Mouse (Mus musculus) liver, embryonic 16.5 days (tissue): Measurements from ENCODE around the gene Tatdn2. TPM values are rescaled to one million over a fixed set of nuclear protein-coding genes. Genes with fewer than 3 reads are reported as not detected.
A peak's percentile ranks its signal among the peaks of the same experiment; 100 is the strongest.

Experiments used
- ATAC-seq: fragments of 200-750 bp; cut with Nextera tagmentation; 2 replicates; pipeline ENCODE4 v1.8.0; 2017; ENCODE audit warnings: low read depth, mild to moderate bottlenecking, moderate number of reproducible peaks, moderate library complexity
- H3K27ac ChIP-seq: fragments of 300-500 bp; sonication (generic); 2 replicates; pipeline ENCODE4 v1.5.1; 2014; ENCODE audit warnings: mild to moderate bottlenecking, low read length
- H3K27me3 ChIP-seq: fragments of 300-500 bp; sonication (generic); 2 replicates; pipeline ENCODE4 v1.6.1; 2014; ENCODE audit warnings: low read depth, low read length, mixed read lengths; ENCODE audit not compliant: control insufficient read depth, insufficient read depth
- H3K36me3 ChIP-seq: fragments of 300-500 bp; sonication (generic); 2 replicates; pipeline ENCODE4 v1.6.1; 2014; ENCODE audit warnings: mild to moderate bottlenecking; ENCODE audit not compliant: control insufficient read depth, insufficient read depth
- H3K4me1 ChIP-seq: fragments of 300-500 bp; sonication (generic); 2 replicates; pipeline ENCODE4 v1.6.1; 2014; ENCODE audit warnings: low read depth, low read length, mixed read lengths; ENCODE audit not compliant: control insufficient read depth
- H3K4me2 ChIP-seq: fragments of 300-500 bp; sonication (generic); 2 replicates; pipeline ENCODE4 v1.6.1; 2014; ENCODE audit warnings: low read depth, low read length, mixed read lengths
- H3K4me3 ChIP-seq: fragments of 300-500 bp; sonication (generic); 2 replicates; pipeline ENCODE4 v1.5.1; 2014; ENCODE audit warnings: low read depth, mild to moderate bottlenecking, low read length
- H3K9ac ChIP-seq: fragments of 300-500 bp; sonication (generic); 2 replicates; pipeline ENCODE4 v1.6.1; 2014; ENCODE audit warnings: low read depth, low read length
- H3K9me3 ChIP-seq: fragments of 300-500 bp; sonication (generic); replicated peaks from 2 replicates; pipeline ENCODE4 v1.6.1; 2016; ENCODE audit warnings: low read length; ENCODE audit not compliant: control insufficient read depth
- WGBS: fragments of 180-500 bp; shearing (Covaris S2); extraction: QIAGEN DNeasy Blood & Tissue Kit; methylation state at CpG from one replicate; pipeline ENCODE4 v1.1.7; 2014; ENCODE audit not compliant: insufficient replicate concordance; 5-methylcytosine and 5-hydroxymethylcytosine counted together
- polyA plus RNA-seq: library from polyadenylated mRNA; unstranded; fragments of >200 nt; fragmentation: Nextera tagmentation; extraction: Ambion mirVana; gene quantifications from 2 replicates; pipeline ENCODE4 v1.2.1, GENCODE M21; 2015

Tatdn2 gene
- polyA plus RNA-seq, 1 experiment from 2014 or later: 0.40 TPM

DNA sequence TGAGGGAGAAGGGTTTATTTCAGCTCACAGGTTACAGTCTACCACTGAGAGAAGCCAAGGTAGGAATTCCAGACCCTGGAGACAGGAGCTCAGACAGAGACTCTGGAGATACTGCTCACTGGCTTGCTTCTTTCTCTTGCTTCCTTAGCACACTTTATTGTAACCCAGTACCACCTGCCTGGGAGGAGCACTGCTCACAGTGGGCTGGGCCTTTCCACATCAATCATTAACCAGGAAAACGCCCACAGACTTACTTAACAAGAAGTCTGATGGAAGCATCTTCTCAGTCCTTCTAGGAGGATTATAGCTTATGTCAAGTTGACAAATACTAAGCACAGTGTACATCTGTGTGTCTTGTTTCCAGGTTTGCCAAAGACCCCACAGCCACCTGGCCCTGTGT is 17.9 kb downstream of the Tatdn2 start:
- H3K9me3 ChIP-seq: no peaks in the 10 kb centered on the region
- no peak for ATAC-seq
- peaks cover 10% of the 10 kb centered on the region for H3K4me1 ChIP-seq
- H3K4me2 ChIP-seq: no peak overlapping the region
- H3K27me3 ChIP-seq: no peaks in the 10 kb centered on the region
- no peak overlapping the region for H3K4me3 ChIP-seq
- 39% methylated on average over 1 of the region's 1 CpGs for WGBS
- no peak overlapping the region for H3K27ac ChIP-seq
- H3K9ac ChIP-seq: no peak overlapping the region
- H3K36me3 ChIP-seq: peaks cover 65% of the 10 kb centered on the region

DNA sequence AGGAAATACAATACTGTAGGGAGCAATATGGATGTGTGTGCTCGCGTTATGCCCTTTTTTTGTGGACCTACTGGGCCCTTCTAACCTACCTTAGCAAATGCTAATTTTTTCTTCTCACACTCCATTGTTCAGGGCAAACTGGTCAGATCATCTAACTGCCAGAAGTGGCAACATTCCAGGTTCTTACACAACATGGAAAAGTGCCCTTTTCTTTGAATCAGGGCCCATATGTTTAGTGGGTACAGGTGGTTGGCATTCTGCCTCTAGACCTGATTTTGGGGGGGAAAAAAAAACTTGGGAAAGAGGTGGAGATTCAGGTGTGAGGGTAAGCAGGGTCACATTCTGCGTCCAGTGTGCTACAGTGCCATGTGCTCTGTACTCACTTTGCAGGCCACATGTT is 20.7 kb downstream of the Tatdn2 start:
- H3K36me3 ChIP-seq: peaks cover 40% of the 10 kb centered on the region
- no peak overlapping the region for H3K9ac ChIP-seq
- ATAC-seq: no peak
- H3K4me2 ChIP-seq: no peak overlapping the region
- peaks cover 18% of the 10 kb centered on the region for H3K4me1 ChIP-seq
- H3K27me3 ChIP-seq: no peaks in the 10 kb centered on the region
- H3K27ac ChIP-seq: no peak overlapping the region
- no peaks in the 10 kb centered on the region for H3K9me3 ChIP-seq
- WGBS: 77% methylated on average over 3 of the region's 3 CpGs
- H3K4me3 ChIP-seq: no peak overlapping the region

DNA sequence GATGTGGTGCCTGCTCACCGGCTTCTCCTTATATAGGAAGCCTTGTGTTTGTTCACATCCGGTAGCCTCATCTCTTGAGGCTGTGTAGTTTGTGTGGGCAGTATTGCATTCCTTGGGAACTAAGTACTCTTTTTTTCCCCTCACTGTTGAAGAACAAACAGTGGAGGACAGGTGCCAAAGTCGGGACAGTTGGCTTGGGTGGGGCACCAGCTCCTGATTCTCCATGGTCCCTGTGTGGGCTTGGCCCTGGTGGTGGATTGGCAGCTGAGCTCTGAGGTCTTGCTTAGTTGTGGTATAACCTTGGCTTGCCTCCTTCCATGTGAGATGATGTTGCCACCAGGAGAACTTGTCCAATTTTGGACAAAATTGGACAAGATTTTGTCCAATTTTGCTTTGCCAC is 23.0 kb downstream of the Tatdn2 start, which contains the start of gene Ghrl:
Gene Ghrl, minus strand, starts transcription at position 3 of the 400 bp plus-strand sequence.
- Histone ChIP-seq H3K27me3 (no peaks in the 10 kb centered on the region), H3K4me1 (peaks cover 10% of the 10 kb centered on the region), H3K27ac (peak within 1 kb of the TSS; percentile 59), H3K36me3 (peaks cover 30% of the 10 kb centered on the region), H3K9ac (no peak within 1 kb of the TSS), H3K4me2 (no peak within 1 kb of the TSS), H3K4me3 (no peak within 1 kb of the TSS), H3K9me3 (no peaks in the 10 kb centered on the region)
- no peak for ATAC-seq
- WGBS: 72% methylated on average over 3 of the region's 3 CpGs

DNA sequence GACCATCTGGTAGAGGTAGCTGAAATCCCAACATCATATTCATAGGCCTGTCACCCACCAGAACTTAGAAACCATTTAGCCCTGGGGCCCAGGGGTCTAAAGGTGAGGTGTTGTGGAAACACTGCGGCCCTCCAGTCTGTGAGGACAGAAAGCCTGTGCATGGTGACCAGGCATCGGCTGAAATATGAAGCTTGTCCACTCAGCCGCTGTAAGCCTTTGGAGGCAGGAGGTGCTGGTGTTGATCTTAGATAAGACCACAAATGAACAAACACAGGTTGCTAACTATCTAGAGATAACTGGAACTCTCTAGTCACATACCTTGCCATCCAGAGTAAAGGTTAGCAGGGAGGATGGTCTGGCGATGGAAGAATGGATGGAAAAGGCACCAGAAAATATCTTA is 24.2 kb downstream of the Tatdn2 start:
- H3K9me3 ChIP-seq: no peaks in the 10 kb centered on the region
- ATAC-seq: peak; percentile 81

DNA sequence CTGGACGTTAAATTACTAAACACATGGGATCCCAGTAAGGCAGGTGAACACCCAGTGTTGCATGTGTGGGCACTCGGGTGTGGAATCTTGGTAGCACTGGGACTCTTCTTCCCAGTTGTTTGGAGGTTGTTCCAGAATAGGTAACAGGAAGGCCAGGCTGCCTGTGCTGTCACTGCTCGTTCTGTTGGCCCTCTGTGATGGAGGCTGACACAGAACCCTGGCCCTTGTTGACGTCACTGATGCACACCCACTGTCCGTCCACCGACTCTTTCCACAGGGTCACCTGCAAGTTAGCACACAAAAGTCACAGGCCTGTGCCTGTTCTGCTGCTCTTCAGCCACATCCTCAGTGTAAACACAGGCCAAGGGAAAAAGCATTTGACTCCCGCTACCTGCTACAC is 31.3 kb downstream of the Tatdn2 start:
- no peaks in the 10 kb centered on the region for H3K4me1 ChIP-seq
- H3K27me3 ChIP-seq: no peaks in the 10 kb centered on the region
- no peak overlapping the region for H3K27ac ChIP-seq
- no peak overlapping the region for H3K4me2 ChIP-seq
- no peak overlapping the region for H3K9ac ChIP-seq
- H3K36me3 ChIP-seq: peaks cover 61% of the 10 kb centered on the region
- H3K9me3 ChIP-seq: no peaks in the 10 kb centered on the region
- ATAC-seq: no peak
- 71% methylated on average over 7 of the region's 7 CpGs for WGBS
- no peak overlapping the region for H3K4me3 ChIP-seq

More for the DNA sequence above, 24.2 kb downstream of the Tatdn2 start:
- Histone ChIP-seq H3K4me2 (no peak overlapping the region), H3K9ac (no peak overlapping the region), H3K27ac (peak overlapping the region; percentile 59), H3K4me3 (no peak overlapping the region), H3K4me1 (peaks cover 10% of the 10 kb centered on the region), H3K27me3 (no peaks in the 10 kb centered on the region), H3K36me3 (peaks cover 27% of the 10 kb centered on the region)
- 69% methylated on average over 4 of the region's 4 CpGs for WGBS

DNA sequence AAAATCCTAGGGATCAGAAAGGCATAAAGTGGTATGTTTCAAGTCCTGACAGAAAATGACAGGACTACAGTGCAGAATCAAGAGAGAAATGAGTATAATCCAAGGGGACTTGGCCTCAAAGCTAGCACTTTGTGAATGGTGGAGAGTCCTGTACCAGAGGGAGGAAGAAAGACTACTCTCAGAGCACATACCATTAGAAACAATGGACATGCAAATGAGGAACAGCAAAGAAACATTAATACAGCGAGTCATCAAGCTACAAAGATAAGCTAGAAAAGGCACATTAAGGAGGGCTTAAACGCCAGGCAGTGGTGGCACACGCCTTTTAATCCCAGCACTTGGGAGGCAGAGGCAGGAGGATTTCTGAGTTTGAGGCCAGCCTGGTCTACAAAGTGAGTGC is 34.4 kb downstream of the Tatdn2 start:
- no peak overlapping the region for H3K27ac ChIP-seq

DNA sequence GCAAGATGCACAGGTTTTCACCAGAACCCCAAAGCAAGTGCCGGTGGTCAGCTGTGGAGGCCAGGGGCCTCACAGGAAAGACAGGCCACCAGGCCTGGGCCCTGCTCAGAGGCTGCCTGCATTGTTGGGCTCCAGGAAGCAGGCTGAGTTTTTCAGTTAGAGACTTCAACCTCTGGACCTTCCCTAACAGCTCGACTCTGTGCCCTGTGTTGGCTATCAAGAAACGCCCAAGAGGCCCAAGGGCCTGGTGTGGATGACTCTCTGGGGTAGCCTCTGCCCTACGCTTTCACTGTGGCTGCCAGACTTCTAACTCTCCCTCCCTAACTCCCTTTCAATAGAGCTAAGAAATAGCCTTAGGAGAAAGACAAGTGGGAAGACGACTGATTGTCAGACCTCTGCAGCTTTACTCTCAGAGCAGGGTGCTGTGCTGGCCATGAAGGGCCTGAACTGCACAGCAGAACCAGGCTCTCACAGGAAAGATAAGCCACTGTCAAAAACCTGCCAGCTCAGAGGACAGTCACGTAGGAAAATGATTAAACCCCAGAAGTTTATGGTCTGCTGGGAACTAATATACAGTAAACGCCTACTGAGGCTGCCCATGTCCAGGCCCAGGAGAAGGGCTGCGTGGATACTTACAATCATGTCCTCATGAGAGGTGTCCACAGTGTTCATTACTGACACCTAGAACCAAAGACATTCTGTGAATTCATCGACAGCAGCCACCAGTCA is 40.6 kb downstream of the Tatdn2 start:
- H3K4me2 ChIP-seq: no peak overlapping the region

More for the DNA sequence above, 34.4 kb downstream of the Tatdn2 start:
- no peak for ATAC-seq
- WGBS: 77% methylated on average over 3 of the region's 3 CpGs
- Histone ChIP-seq H3K4me2 (no peak overlapping the region), H3K9me3 (no peaks in the 10 kb centered on the region), H3K4me1 (no peaks in the 10 kb centered on the region), H3K9ac (no peak overlapping the region), H3K36me3 (peaks cover 65% of the 10 kb centered on the region), H3K27me3 (no peaks in the 10 kb centered on the region), H3K4me3 (no peak overlapping the region)

DNA sequence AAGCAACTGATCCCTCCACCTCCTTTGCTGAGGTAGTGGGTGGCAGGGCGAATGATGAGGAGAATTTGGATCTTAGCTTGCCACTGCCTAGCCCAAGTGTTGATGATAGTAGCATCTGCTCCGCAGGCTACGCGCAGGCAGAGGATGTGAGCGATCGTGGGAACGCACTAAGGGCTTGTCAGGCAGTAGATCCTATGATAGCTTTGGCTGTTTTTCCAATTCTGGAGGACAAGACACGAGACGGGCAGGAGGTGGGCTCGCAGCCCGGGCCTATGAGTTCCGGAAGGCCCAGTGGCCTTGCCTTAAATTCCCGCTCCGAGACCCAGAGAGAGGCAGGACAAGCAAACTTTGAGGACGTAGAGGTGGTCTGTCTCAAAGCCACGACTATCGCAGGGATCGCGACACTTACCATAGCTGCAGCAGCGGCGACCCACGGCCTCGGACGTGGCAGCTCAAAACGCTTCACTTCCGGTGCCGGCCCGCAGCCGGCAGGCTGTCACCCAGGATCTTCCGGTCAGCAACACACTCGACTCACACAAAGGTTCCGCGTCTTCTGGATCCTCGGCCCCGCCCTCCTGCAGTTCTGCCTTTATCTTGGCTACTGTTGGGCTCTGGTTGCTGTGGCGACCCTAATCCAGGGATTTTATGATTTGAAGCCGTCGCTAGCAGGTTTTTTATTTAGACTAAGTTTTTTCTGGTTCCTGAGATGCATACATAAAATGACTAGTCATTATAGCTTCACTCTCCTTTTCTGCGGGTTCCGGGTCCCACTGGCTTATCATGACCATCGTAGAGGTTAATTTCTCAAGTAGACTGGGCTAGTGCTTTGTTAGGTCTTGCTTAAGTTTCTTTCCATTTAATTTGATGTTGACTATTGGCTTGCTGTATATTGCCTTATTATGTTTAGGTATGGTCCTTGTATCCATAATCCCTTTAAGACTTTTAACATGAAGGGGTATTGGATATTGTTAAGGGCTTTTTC is 43.7 kb downstream of the Tatdn2 start, which contains the start of gene Sec13:
Gene Sec13, minus strand, starts transcription at position 508 of the 982 bp plus-strand sequence.
- Histone ChIP-seq H3K9me3 (no peaks in the 10 kb centered on the region), H3K9ac (peak within 1 kb of the TSS; percentile 86), H3K4me3 (peak within 1 kb of the TSS; percentile 85), H3K4me1 (peaks cover 12% of the 10 kb centered on the region), H3K27me3 (no peaks in the 10 kb centered on the region), H3K4me2 (peak within 1 kb of the TSS; percentile 63), H3K36me3 (peaks cover 7% of the 10 kb centered on the region), H3K27ac (peak within 1 kb of the TSS; percentile 33; the same call in 1 of the 2 replicates)
- peak; percentile 82 for ATAC-seq
- WGBS: 5% methylated on average over 41 of the region's 41 CpGs

More for the DNA sequence above, 40.6 kb downstream of the Tatdn2 start:
- no peaks in the 10 kb centered on the region for H3K9me3 ChIP-seq
- H3K27ac ChIP-seq: no peak overlapping the region
- no peak overlapping the region for H3K9ac ChIP-seq
- H3K36me3 ChIP-seq: peaks cover 20% of the 10 kb centered on the region
- no peaks in the 10 kb centered on the region for H3K27me3 ChIP-seq
- 74% methylated on average over 9 of the region's 9 CpGs for WGBS
- no peak overlapping the region for H3K4me3 ChIP-seq
- no peak for ATAC-seq
- H3K4me1 ChIP-seq: peaks cover 12% of the 10 kb centered on the region
